Mouse (Mus musculus) CH12.LX (cell line): ENCODE data around the gene Smyd5. TPM values are rescaled to one million over a fixed set of nuclear protein-coding genes. Genes with fewer than 3 reads are reported as not detected.

Experiments used
- DNase-seq: peaks from one replicate; pipeline ENCODE4 v3.0.0-alpha.2; 2013; ENCODE audit errors: extremely low read depth
- H3K27ac ChIP-seq: 2 replicates; pipeline ENCODE4 v1.5.1; 2012; ENCODE audit warnings: low read depth, mild to moderate bottlenecking, control low read depth, moderate library complexity; ENCODE audit not compliant: insufficient read depth
- H3K27me3 ChIP-seq: replicated peaks from 2 replicates; pipeline ENCODE3; 2012; ENCODE audit warnings: inconsistent platforms
- H3K36me3 ChIP-seq, 2 experiments: replicated peaks in 1 of 2; 2 replicates each; pipeline versions ENCODE3 to v1.6.1; 2012; ENCODE audit warnings: inconsistent platforms in 1 of 2, low read length in 1 of 2, mild to moderate bottlenecking in 1 of 2, mixed read lengths in 1 of 2, moderate library complexity in 1 of 2; ENCODE audit not compliant: control insufficient read depth in 1 of 2, insufficient read depth in 1 of 2
- H3K4me1 ChIP-seq, 2 experiments: 2 replicates each; pipeline ENCODE4 v1.6.1; 2012; ENCODE audit warnings: inconsistent platforms in 1 of 2, moderate library complexity in 1 of 2; ENCODE audit not compliant: insufficient read depth in 2 of 2, control insufficient read depth in 1 of 2
- H3K4me2 ChIP-seq: 2 replicates; pipeline ENCODE4 v1.6.1; 2012; ENCODE audit warnings: low read depth, mild to moderate bottlenecking, control low read depth; ENCODE audit not compliant: poor library complexity, insufficient read depth, severe bottlenecking
- H3K4me3 ChIP-seq, 3 experiments: fragments of 150-350 bp in 1 of 3; sonication (generic) in 1 of 3; replicated peaks in 1 of 3; 2 replicates each; pipeline versions ENCODE3 to v1.5.1; 2011 to 2012; ENCODE audit warnings: low read depth in 2 of 3, low read length in 2 of 3, mild to moderate bottlenecking in 2 of 3, moderate library complexity in 2 of 3, control low read depth in 1 of 3, improper control_type of control experiment in 1 of 3, inconsistent platforms in 1 of 3, mixed read lengths in 1 of 3; ENCODE audit not compliant: poor library complexity in 1 of 3
- H3K79me2 ChIP-seq: replicated peaks from 2 replicates; pipeline ENCODE4 v1.6.1; 2012; ENCODE audit warnings: mild to moderate bottlenecking, moderate library complexity; ENCODE audit not compliant: control insufficient read depth, poor library complexity, insufficient read depth, severe bottlenecking; ENCODE audit errors: extremely low read depth
- H3K9ac ChIP-seq: 2 replicates; pipeline ENCODE4 v1.6.1; 2012; ENCODE audit warnings: low read depth, mild to moderate bottlenecking, control low read depth, moderate library complexity; ENCODE audit not compliant: insufficient read depth
- H3K9me3 ChIP-seq: replicated peaks from 2 replicates; pipeline ENCODE3; 2012; ENCODE audit warnings: low read length, inconsistent platforms, mixed read lengths
- BHLHE40 ChIP-seq: IDR thresholded peaks from 2 replicates; pipeline ENCODE4 v1.6.1; 2011; ENCODE audit warnings: mild to moderate bottlenecking, low read depth, low read length, improper control_type of control experiment
- E2F4 ChIP-seq: IDR thresholded peaks from 2 replicates; pipeline ENCODE4 v1.6.1; 2011; ENCODE audit warnings: low read depth, low read length, improper control_type of control experiment; ENCODE audit not compliant: insufficient replicate concordance
- JUN ChIP-seq: IDR thresholded peaks from 2 replicates; pipeline ENCODE4 v1.6.1; 2011; ENCODE audit warnings: low read depth, mild to moderate bottlenecking, low read length, improper control_type of control experiment, moderate library complexity; ENCODE audit not compliant: insufficient read depth
- KAT2A ChIP-seq: IDR thresholded peaks from 2 replicates; pipeline ENCODE4 v1.6.1; 2012; ENCODE audit warnings: low read length, improper control_type of control experiment, inconsistent platforms; ENCODE audit not compliant: insufficient replicate concordance
- MYC ChIP-seq: IDR thresholded peaks from 2 replicates; pipeline ENCODE4 v1.6.1; 2011; ENCODE audit warnings: low read depth, mild to moderate bottlenecking, improper control_type of control experiment, low read length
- POLR2A ChIP-seq: IDR thresholded peaks from 2 replicates; pipeline ENCODE4 v1.6.1; 2011; ENCODE audit warnings: low read depth, mild to moderate bottlenecking, improper control_type of control experiment, low read length
- POLR2AphosphoS2 ChIP-seq: IDR thresholded peaks from 2 replicates; pipeline ENCODE4 v1.6.1; 2011; ENCODE audit warnings: low read depth, low read length, improper control_type of control experiment
- SIN3A ChIP-seq: IDR thresholded peaks from 2 replicates; pipeline ENCODE4 v1.6.1; 2012; ENCODE audit warnings: low read length, improper control_type of control experiment, inconsistent platforms
- SMC3 ChIP-seq: IDR thresholded peaks from 2 replicates; pipeline ENCODE4 v1.6.1; 2011; ENCODE audit warnings: low read depth, low read length, improper control_type of control experiment
- TCF12 ChIP-seq: IDR thresholded peaks from 2 replicates; pipeline ENCODE4 v1.6.1; 2014; ENCODE audit warnings: low read depth, mild to moderate bottlenecking, inconsistent platforms, low read length, improper control_type of control experiment
- USF2 ChIP-seq: conservative IDR thresholded peaks from 2 replicates; pipeline ENCODE4 v1.6.1; 2011; ENCODE audit warnings: low read depth, low read length, improper control_type of control experiment
- ZC3H11A ChIP-seq: IDR thresholded peaks from 2 replicates; pipeline ENCODE4 v1.6.1; 2012; ENCODE audit warnings: low read depth, mild to moderate bottlenecking, inconsistent platforms, low read length, improper control_type of control experiment
- ZMIZ1 ChIP-seq: IDR thresholded peaks from 2 replicates; pipeline ENCODE4 v1.6.1; 2012; ENCODE audit warnings: low read depth, mild to moderate bottlenecking, inconsistent platforms, low read length, improper control_type of control experiment
- dilution Hi-C: fragments of 300-500 bp; cut with MboI; formaldehyde crosslinking; loops from 2 replicates; pipeline ENCODE4 v1.14.3; 2020; ENCODE audit warnings: low sequenced_read_pairs; ENCODE audit not compliant: extremely low pct_unique_long_range_greater_than_20kb, extremely low pct_ligation_motif_present
- in situ Hi-C: fragments of 300-500 bp; cut with MboI; formaldehyde crosslinking; loops from 3 replicates; pipeline ENCODE4 v1.14.3; 2019; ENCODE audit warnings: low sequenced_read_pairs, low pct_ligation_motif_present, low pct_unique_long_range_greater_than_20kb, mixed read lengths
- polyA plus RNA-seq: library from polyadenylated mRNA; unstranded; fragments of >175 nt; gene quantifications from 2 replicates; pipeline ENCODE4 v1.2.1, GENCODE M21; 2012; ENCODE audit warnings: low read depth; ENCODE audit not compliant: insufficient read length
- total RNA-seq, 2 experiments: library from RNA; depleted of rRNA; stranded (reverse); fragments of 300-350 nt in 1 of 2; fragments of >200 nt in 1 of 2; gene quantifications; 2 replicates each; pipeline ENCODE4 v1.2.3; 2012 to 2014

The Smyd5 gene
- total and polyA plus RNA-seq, 3 experiments = 68.1 to 109 (median 75.5) TPM

DNA sequence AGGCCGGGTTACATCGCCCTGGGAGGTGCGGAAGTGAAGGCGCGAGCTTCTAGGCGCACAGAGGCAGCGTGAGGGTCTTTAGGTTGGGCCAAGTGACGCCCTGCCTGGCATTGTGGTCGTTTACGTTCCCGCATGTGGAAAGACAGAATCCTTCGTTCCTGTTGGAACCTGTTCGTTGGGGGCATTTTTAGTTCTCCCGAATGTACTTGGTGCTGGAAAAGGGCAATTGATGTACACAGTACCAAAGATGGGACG, 20.5 kb downstream of the Smyd5 start:
- no peak for DNase-seq
- no peaks in the 10 kb centered on the region for H3K27me3 ChIP-seq
- H3K36me3 ChIP-seq = peaks cover 0 to 51% of the 10 kb centered on the region in 2 experiments
- peak overlapping the region; percentile 54 for H3K27ac ChIP-seq
- peaks cover 52% of the 10 kb centered on the region for H3K79me2 ChIP-seq
- H3K4me1 ChIP-seq = peaks cover 2 to 49% of the 10 kb centered on the region in 2 experiments; a peak in 3 of 4 replicates
- TF ChIP-seq POLR2A (no peak), ZMIZ1 (no peak), SIN3A (no peak)
- H3K4me2 ChIP-seq = peak overlapping the region; percentile 97; the same call in 1 of the 2 replicates
- in situ Hi-C loops = loop anchor here (25.0 kb wide), 1 partner anchor 460 kb away; the partner anchor contains the start of genes Nat8f1, Nat8f4 and Tprkb
- H3K4me3 ChIP-seq = peak overlapping the region; percentile 76 to 93 (median 89)
- H3K9ac ChIP-seq = peak overlapping the region; percentile 93
- dilution Hi-C loops = no loop called here
- H3K9me3 ChIP-seq = no peaks in the 10 kb centered on the region

- H3K27me3 ChIP-seq = no peaks in the 10 kb centered on the region
- peaks cover 0 to 51% of the 10 kb centered on the region in 2 experiments for H3K36me3 ChIP-seq
- H3K4me1 ChIP-seq = peaks cover 2 to 51% of the 10 kb centered on the region in 2 experiments; a peak in 3 of 4 replicates
- no peak for DNase-seq
- peak overlapping the region; percentile 93 for H3K9ac ChIP-seq
- in situ Hi-C loops (loop anchor here (25.0 kb wide), 1 partner anchor 459 kb away; the partner anchor contains the start of genes Nat8f1, Nat8f4 and Tprkb), dilution Hi-C loops (no loop called here)
- H3K4me3 ChIP-seq = peak overlapping the region; percentile 76 to 93 (median 89)
- peak overlapping the region; percentile 54 for H3K27ac ChIP-seq
- peak overlapping the region; percentile 97 for H3K4me2 ChIP-seq
- H3K79me2 ChIP-seq = peaks cover 57% of the 10 kb centered on the region
- TF ChIP-seq POLR2A (no peak), TCF12 (no peak), E2F4 (no peak), USF2 (no peak), KAT2A (no peak), MYC (no peak), ZC3H11A (no peak), POLR2AphosphoS2 (no peak)
- H3K9me3 ChIP-seq = no peaks in the 10 kb centered on the region
These were observed 21.0 kb downstream of the Smyd5 start for GRCm38 (mm10) chr6:85452816-85453215.

- no peak overlapping the region for H3K9ac ChIP-seq
- no peak for DNase-seq
- dilution Hi-C loops = no loop called here
- no peaks in the 10 kb centered on the region for H3K9me3 ChIP-seq
- no peaks in the 10 kb centered on the region for H3K27me3 ChIP-seq
- no peak overlapping the region for H3K4me2 ChIP-seq
- no peak for TF ChIP-seq SMC3
- TF ChIP-seq JUN = no peak
- no peak for TF ChIP-seq POLR2A
- TF ChIP-seq USF2 = no peak
- TF ChIP-seq BHLHE40 = no peak
- TF ChIP-seq ZMIZ1 = no peak
- peaks cover 57 to 90% of the 10 kb centered on the region in 2 experiments for H3K36me3 ChIP-seq
- no peak overlapping the region for H3K4me3 ChIP-seq
- peaks cover 54% of the 10 kb centered on the region for H3K79me2 ChIP-seq
- peaks cover 2 to 27% of the 10 kb centered on the region in 2 experiments; a peak in 3 of 4 replicates for H3K4me1 ChIP-seq
- no peak overlapping the region for H3K27ac ChIP-seq
- in situ Hi-C loops = loop anchor here (25.0 kb wide), 1 partner anchor 453 kb away; the partner anchor contains the start of genes Nat8f1, Nat8f4 and Tprkb
These were observed 27.8 kb downstream of the Smyd5 start for GRCm38 (mm10) chr6:85459621-85460020.
